Mouse (Mus musculus) lung, embryonic 15.5 days (tissue): ENCODE data around the gene Soga1. TPM values are rescaled to one million over a fixed set of nuclear protein-coding genes. Genes with fewer than 3 reads are reported as not detected.

Experiments
- ATAC-seq: fragments of 200-750 bp; cut with Nextera tagmentation; 2 replicates; pipeline ENCODE4 v1.8.0; 2017; ENCODE audit warnings: moderate number of reproducible peaks, borderline replicate concordance; ENCODE audit not compliant: low FRiP score, low TSS enrichment; ENCODE audit errors: extremely low read depth
- H3K27ac ChIP-seq: fragments of 300-500 bp; sonication (generic); 2 replicates; pipeline ENCODE4 v1.5.1; 2015; ENCODE audit warnings: moderate library complexity, mild to moderate bottlenecking, inconsistent platforms
- H3K27me3 ChIP-seq: fragments of 300-500 bp; sonication (generic); 2 replicates; pipeline ENCODE4 v1.6.1; 2015; ENCODE audit warnings: inconsistent platforms
- H3K36me3 ChIP-seq: fragments of 300-500 bp; sonication (generic); 2 replicates; pipeline ENCODE4 v1.6.1; 2015; ENCODE audit warnings: inconsistent platforms
- H3K4me1 ChIP-seq: fragments of 300-500 bp; sonication (generic); 2 replicates; pipeline ENCODE4 v1.6.1; 2015; ENCODE audit warnings: inconsistent platforms
- H3K4me2 ChIP-seq: fragments of 300-500 bp; sonication (generic); 2 replicates; pipeline ENCODE4 v1.6.1; 2015; ENCODE audit warnings: inconsistent platforms, mild to moderate bottlenecking, moderate library complexity
- H3K4me3 ChIP-seq: fragments of 300-500 bp; sonication (generic); 2 replicates; pipeline ENCODE4 v1.5.1; 2015; ENCODE audit warnings: mild to moderate bottlenecking, inconsistent platforms
- H3K9ac ChIP-seq: fragments of 300-500 bp; sonication (generic); 2 replicates; pipeline ENCODE4 v1.6.1; 2015; ENCODE audit warnings: inconsistent platforms
- H3K9me3 ChIP-seq: fragments of 300-500 bp; sonication (generic); 2 replicates; pipeline ENCODE4 v1.6.1; 2016; ENCODE audit warnings: inconsistent platforms
- WGBS: fragments of 180-500 bp; shearing (Covaris S2); methylation state at CpG from one replicate; pipeline ENCODE4 v1.1.7; 2015; 5-methylcytosine and 5-hydroxymethylcytosine counted together
- polyA plus RNA-seq: library from polyadenylated mRNA; unstranded; fragments of >200 nt; fragmentation: Nextera tagmentation; extraction: Ambion mirVana; gene quantifications from 2 replicates; pipeline ENCODE4 v1.2.1, GENCODE M21; 2015

Gene Soga1
- polyA plus RNA-seq, result 4.1 and 5.1 TPM in 2 replicates

DNA sequence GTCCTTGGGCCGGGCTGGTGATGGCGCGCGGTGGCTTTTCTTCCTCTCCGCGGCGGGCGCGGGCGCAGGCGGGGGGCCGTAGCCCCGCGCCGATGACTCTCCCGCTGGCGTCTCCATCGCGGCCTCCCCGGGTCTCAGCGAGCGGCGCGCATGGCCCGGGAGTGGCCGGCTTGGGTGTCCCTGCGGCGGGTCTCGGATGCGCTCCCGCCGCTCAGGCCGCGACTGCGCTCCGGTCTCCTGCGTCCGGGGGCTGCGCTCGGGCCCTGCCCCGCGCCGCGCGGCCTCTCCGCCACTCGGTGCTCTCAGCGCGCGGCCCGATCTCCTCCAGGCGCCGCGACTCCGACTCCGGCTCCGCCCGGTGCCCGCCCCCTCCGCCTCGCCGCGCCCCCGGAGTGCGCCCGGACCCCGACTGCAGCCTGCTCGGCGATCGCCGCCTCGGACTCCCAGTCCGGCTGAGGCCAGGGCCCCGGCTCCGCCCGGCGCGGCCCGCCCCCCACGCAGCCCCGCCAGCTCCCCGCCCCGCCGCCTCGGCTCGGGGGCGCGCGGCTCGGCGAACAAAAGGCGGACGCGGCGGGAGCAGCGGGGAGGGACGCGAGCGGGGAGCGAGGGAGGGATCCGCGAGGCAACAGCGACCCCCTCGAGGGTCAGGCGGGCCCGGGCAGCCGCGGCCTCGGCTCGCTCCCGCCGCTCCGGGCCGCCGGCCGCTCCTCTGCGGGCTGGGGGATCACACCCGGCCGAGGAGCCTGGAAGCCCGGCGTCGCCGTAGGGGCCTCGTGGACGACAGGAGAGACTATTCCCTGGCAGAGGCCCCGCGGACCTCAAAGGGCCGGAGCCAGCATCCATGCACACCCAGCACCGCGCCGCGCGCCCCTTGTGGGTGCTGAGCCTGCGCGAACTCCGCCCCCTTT, at the start of gene Soga1:
Gene Soga1, minus strand, starts transcription at position 462 of the 908 bp plus-strand sequence.
- peak within 1 kb of the TSS; percentile 79 for H3K4me2 ChIP-seq
- ATAC-seq, result peak; percentile 88
- no peaks in the 10 kb centered on the region for H3K27me3 ChIP-seq
- WGBS, result under 1% methylated on average over 109 of the region's 136 CpGs
- peak within 1 kb of the TSS; percentile 90 for H3K4me3 ChIP-seq
- H3K27ac ChIP-seq, result peak within 1 kb of the TSS; percentile 96
- H3K9ac ChIP-seq, result peak within 1 kb of the TSS; percentile 97
- H3K9me3 ChIP-seq, result no peaks in the 10 kb centered on the region
- no peaks in the 10 kb centered on the region for H3K36me3 ChIP-seq
- H3K4me1 ChIP-seq, result peaks cover 45% of the 10 kb centered on the region

DNA sequence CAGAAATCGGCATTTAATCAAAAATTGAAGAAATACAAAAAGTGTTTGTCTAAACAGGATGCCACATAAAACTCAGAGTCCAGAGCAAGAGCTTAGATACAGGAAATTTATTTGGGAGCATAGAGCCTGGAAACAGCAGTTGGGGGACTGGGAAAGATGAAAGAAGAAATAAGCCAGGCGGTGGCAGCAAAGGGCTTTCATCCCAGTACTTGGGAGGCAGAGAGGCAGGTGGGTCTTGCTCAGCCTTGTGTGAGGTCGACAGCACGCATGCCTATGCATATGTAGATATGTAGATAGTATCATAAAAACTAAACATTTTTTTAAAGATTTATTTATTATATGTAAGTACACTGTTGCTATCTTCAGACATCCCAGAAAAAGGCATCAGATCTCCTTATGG, 49.0 kb upstream of the Soga1 start:
- Histone ChIP-seq H3K4me2 (no peak overlapping the region), H3K9me3 (no peaks in the 10 kb centered on the region), H3K9ac (no peak overlapping the region), H3K4me1 (peaks cover 16% of the 10 kb centered on the region), H3K27me3 (no peaks in the 10 kb centered on the region), H3K36me3 (peaks cover 17% of the 10 kb centered on the region; the same call in 1 of the 2 replicates), H3K27ac (no peak overlapping the region), H3K4me3 (no peak overlapping the region)
- ATAC-seq, result no peak
- 49% methylated on average over 4 of the region's 4 CpGs for WGBS

DNA sequence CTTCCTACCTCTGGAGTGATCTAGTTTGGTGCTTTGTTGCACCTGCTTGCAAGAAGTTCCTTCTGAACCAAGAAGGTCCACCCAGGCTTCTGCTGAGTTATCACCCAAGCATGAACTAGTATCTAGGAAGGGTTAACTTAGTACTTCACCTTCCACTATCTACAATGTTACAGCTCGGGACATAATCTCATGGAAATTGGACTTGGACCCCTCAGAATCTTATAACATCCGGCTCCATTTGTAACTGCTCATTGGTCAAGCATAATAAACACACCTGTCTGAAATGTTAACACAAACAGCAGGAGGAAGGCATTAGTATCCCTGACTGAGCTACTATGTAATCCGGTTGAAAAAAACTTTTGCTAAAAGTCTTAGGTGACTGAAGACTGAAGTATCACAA, 48.3 kb upstream of the Soga1 start:
- Histone ChIP-seq H3K27me3 (no peaks in the 10 kb centered on the region), H3K9ac (no peak overlapping the region), H3K4me2 (no peak overlapping the region), H3K9me3 (no peaks in the 10 kb centered on the region), H3K27ac (no peak overlapping the region), H3K4me1 (peaks cover 12% of the 10 kb centered on the region; the same call in 1 of the 2 replicates), H3K36me3 (peaks cover 22% of the 10 kb centered on the region; the same call in 1 of the 2 replicates), H3K4me3 (no peak overlapping the region)
- no peak for ATAC-seq
- 68% methylated on average over 3 of the region's 3 CpGs for WGBS

DNA sequence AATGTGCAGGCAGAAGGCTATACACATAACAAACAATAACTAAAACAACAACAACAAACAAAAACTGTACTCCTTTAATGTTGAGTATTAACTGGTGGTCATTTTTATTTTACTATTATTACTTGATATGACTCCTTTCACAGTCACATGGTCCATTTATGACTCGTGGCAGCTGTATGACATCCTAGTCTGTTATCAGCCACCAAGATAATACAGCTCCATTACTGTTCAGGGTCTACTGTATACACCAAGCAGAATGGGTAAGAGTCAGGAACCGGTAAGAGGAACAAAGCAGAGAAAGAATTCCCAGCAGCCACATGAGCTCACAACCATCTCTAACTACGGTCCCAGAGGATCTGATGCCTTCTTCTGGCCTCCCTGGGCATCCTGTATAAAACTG, 46.2 kb upstream of the Soga1 start:
- WGBS, result 73% methylated on average over 3 of the region's 3 CpGs
- no peak for ATAC-seq
- H3K4me3 ChIP-seq, result no peak overlapping the region
- no peak overlapping the region for H3K9ac ChIP-seq
- H3K9me3 ChIP-seq, result no peaks in the 10 kb centered on the region
- peaks cover 41% of the 10 kb centered on the region for H3K36me3 ChIP-seq
- no peak overlapping the region for H3K27ac ChIP-seq
- no peaks in the 10 kb centered on the region for H3K27me3 ChIP-seq
- peaks cover 4% of the 10 kb centered on the region; the same call in 1 of the 2 replicates for H3K4me1 ChIP-seq
- H3K4me2 ChIP-seq, result no peak overlapping the region

DNA sequence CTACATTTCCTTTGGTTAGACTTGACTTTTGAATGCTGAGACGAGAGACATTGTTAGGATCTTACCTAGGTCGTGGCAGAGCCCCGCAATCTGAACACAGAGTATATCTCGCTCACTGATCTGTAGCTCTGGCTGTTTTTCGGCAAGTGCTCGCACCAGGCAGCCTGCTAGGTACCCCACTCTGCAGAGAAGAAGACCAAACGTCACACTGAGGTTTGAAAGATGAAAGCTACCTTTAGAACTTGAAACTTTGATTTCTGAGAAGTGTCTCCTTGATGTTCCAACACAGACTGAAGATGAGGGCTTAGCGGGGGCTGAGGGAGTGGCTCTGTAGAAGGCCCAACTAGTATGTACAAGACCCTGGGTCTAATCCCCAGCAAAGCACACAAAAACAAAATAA, 42.7 kb upstream of the Soga1 start:
- Histone ChIP-seq H3K27ac (no peak overlapping the region), H3K9ac (no peak overlapping the region), H3K4me1 (no peaks in the 10 kb centered on the region), H3K27me3 (no peaks in the 10 kb centered on the region), H3K36me3 (peaks cover 46% of the 10 kb centered on the region), H3K4me2 (no peak overlapping the region), H3K9me3 (no peaks in the 10 kb centered on the region), H3K4me3 (no peak overlapping the region)
- ATAC-seq, result no peak
- WGBS, result 87% methylated on average over 8 of the region's 8 CpGs

DNA sequence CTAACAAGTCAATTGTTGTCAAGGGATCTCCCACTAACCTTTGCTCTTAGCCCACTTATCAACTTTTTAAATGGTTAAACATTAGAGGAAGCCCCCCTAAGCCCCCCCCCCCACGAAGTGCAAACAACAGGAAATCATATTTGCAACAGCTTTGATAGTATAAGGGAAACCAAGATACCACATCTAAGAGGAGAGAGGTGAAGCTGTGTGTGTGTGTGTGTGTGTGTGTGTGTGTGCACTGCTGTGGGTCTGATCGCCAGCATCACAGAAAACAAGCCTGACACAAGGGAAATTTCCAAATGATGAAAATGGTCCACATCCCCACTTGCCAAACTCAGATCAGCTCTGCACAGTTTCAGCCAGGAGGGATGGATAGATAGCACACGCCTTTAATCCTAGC, 40.0 kb upstream of the Soga1 start:
- Histone ChIP-seq H3K9me3 (no peaks in the 10 kb centered on the region), H3K36me3 (peaks cover 51% of the 10 kb centered on the region), H3K4me3 (no peak overlapping the region), H3K27me3 (no peaks in the 10 kb centered on the region), H3K4me2 (no peak overlapping the region), H3K4me1 (no peaks in the 10 kb centered on the region), H3K27ac (no peak overlapping the region), H3K9ac (no peak overlapping the region)
- WGBS, result 48% methylated on average over 3 of the region's 3 CpGs
- ATAC-seq, result no peak

DNA sequence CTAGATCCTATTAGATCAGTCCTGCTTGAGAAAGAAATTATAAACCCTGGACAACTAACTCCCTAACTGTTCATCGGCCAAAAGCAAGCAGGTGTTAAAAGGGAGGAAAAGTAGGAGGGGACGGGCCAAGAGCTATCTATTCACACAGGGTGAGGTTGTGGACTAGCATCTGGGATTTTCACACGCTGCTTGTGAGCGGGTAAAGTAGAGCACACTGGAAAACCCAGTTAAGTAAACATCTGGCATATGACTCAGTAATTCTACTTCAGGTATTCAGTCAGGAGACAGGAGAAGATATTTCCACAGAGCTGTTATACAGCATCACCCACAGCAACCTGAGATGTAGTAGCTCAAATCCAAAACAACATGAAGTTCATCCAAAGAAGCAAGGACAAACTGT, 39.5 kb upstream of the Soga1 start:
- Histone ChIP-seq H3K36me3 (peaks cover 56% of the 10 kb centered on the region), H3K4me3 (no peak overlapping the region), H3K27me3 (no peaks in the 10 kb centered on the region), H3K9ac (no peak overlapping the region), H3K27ac (no peak overlapping the region), H3K4me2 (no peak overlapping the region), H3K4me1 (no peaks in the 10 kb centered on the region), H3K9me3 (no peaks in the 10 kb centered on the region)
- 68% methylated on average over 4 of the region's 4 CpGs for WGBS
- no peak for ATAC-seq

DNA sequence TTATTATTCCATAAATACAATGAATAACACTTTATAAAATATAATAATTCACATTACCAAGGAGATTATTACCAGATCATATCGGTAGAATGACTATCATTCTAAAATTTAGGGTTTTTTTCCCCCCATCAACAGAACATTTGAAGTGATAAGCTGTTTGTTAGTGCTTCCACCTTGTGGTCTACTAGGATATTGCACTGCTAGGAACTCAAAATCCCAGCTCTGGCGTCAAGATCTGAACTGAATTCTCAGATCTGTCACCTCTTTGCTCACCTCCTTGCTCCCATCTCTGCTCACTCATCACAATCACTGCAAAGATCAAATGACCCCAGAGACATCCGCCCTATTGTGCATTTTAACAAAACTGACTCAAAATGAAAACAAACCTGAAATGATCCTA, 37.9 kb upstream of the Soga1 start:
- Histone ChIP-seq H3K27ac (no peak overlapping the region), H3K36me3 (peaks cover 55% of the 10 kb centered on the region), H3K4me3 (no peak overlapping the region), H3K9ac (no peak overlapping the region), H3K4me2 (no peak overlapping the region), H3K9me3 (no peaks in the 10 kb centered on the region), H3K4me1 (no peaks in the 10 kb centered on the region), H3K27me3 (no peaks in the 10 kb centered on the region)
- WGBS, result 15% methylated on average over 3 of the region's 3 CpGs
- ATAC-seq, result no peak

DNA sequence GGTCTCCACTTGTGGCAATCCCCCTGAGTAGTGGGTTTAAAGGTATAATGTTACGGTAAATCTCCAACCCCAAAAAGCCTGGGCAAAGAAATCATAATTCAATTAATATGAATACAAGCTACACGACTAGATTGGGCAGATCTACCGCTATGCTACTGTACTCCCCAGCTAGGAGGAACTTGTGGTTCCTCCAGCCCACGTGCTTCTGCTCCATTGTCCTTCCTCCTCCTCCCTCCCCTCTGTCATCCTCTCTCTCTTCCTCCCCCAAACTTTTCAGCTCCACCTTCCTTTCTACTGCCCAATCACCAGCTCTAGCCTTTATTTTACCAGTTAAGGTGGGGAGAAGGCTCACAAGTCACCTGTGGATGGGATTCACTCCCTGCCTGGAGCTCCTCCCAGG, 29.2 kb upstream of the Soga1 start:
- Histone ChIP-seq H3K36me3 (peaks cover 56% of the 10 kb centered on the region), H3K9ac (no peak overlapping the region), H3K27ac (no peak overlapping the region), H3K27me3 (no peaks in the 10 kb centered on the region), H3K4me1 (no peaks in the 10 kb centered on the region), H3K4me3 (no peak overlapping the region), H3K9me3 (no peaks in the 10 kb centered on the region), H3K4me2 (no peak overlapping the region)
- no peak for ATAC-seq
- 87% methylated on average over 4 of the region's 4 CpGs for WGBS

DNA sequence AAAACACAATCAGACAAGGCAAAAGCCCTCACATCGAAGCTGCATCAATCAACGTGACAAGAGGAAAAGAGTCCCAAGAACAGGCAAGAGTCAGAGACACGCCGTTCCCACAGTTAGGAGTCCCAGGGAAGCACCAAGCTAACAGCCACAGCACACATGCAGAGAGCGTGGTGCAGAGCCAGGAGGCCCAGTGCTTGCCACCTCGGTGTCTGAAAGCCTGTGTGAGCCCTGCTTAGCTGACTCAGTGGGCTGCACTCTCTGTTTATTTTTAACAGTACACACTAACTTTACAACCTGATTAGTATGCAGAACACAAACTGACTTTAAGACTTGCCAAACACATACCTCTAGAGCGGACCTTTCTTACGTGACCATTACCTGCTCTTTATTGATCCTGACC, 25.4 kb upstream of the Soga1 start:
- H3K4me1 ChIP-seq, result no peaks in the 10 kb centered on the region
- no peak overlapping the region for H3K9ac ChIP-seq
- no peak overlapping the region for H3K4me3 ChIP-seq
- H3K9me3 ChIP-seq, result no peaks in the 10 kb centered on the region
- WGBS, result 71% methylated on average over 8 of the region's 8 CpGs
- no peak overlapping the region for H3K4me2 ChIP-seq
- no peak for ATAC-seq
- peaks cover 56% of the 10 kb centered on the region for H3K36me3 ChIP-seq
- no peak overlapping the region for H3K27ac ChIP-seq
- no peaks in the 10 kb centered on the region for H3K27me3 ChIP-seq

DNA sequence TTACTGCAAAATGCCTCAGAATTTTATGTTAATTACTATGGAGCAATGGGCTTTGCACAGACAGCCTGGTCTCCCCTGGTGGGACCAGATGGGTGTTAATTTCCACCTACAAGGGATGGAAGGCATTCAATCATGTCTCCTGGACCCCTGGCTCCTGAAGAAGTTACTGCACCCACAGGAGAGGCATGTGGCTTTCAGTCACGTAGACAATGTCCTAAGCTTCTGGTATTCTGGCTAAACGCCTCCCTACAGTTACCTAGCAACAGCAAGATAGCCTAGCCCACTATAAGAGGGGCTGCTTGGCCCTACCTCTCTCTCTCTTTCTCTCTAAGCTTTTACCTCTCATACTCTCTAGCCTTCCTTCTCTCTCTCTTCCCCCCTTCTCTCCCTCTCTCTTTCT, 23.2 kb upstream of the Soga1 start:
- H3K9me3 ChIP-seq, result no peaks in the 10 kb centered on the region
- H3K27ac ChIP-seq, result no peak overlapping the region
- H3K4me1 ChIP-seq, result no peaks in the 10 kb centered on the region
- 40% methylated on average over 2 of the region's 2 CpGs for WGBS
- no peak overlapping the region for H3K4me3 ChIP-seq
- H3K36me3 ChIP-seq, result peaks cover 50% of the 10 kb centered on the region
- no peaks in the 10 kb centered on the region for H3K27me3 ChIP-seq
- H3K9ac ChIP-seq, result no peak overlapping the region
- no peak overlapping the region for H3K4me2 ChIP-seq
- ATAC-seq, result no peak

DNA sequence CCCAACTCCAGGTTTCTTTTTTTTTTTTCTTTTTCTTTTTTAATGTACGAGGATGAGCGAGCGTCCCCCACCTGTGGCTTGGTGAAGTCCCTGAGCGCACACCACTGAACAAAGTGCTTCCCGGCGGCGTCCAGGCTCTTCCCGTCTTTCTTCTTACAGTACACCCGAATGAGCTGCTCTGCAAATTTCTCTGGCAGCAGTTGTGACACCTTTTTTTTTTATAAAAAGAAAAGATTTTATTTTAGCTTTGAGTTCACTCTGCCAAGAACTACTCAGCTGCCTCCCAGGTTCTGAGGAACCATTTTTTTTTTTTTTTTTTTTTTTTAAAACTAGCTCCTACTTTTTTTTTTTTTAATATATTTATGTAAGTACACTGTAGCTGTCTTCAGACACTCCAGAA, 22.6 kb upstream of the Soga1 start:
- H3K4me3 ChIP-seq, result no peak overlapping the region
- WGBS, result 93% methylated on average over 9 of the region's 9 CpGs
- H3K9ac ChIP-seq, result no peak overlapping the region
- H3K4me2 ChIP-seq, result no peak overlapping the region
- H3K27me3 ChIP-seq, result no peaks in the 10 kb centered on the region
- no peak overlapping the region for H3K27ac ChIP-seq
- H3K9me3 ChIP-seq, result no peaks in the 10 kb centered on the region
- no peak for ATAC-seq
- peaks cover 47% of the 10 kb centered on the region for H3K36me3 ChIP-seq
- H3K4me1 ChIP-seq, result no peaks in the 10 kb centered on the region
